Mouse (Mus musculus) spleen, adult 2 months (tissue): ENCODE results near the gene Pkdcc.

Experiments used
- CTCF ChIP-seq: fragments of 200-500 bp; IDR thresholded peaks from 2 replicates; pipeline ENCODE4 v1.5.1; 2011; ENCODE audit warnings: mild to moderate bottlenecking, inconsistent platforms; ENCODE audit not compliant: insufficient read depth, insufficient read length, insufficient replicate concordance; ENCODE audit errors: extremely low read depth
- POLR2A ChIP-seq: fragments of 200-500 bp; IDR thresholded peaks from 2 replicates; pipeline ENCODE4 v1.6.1; 2011; ENCODE audit warnings: low read depth, low read length, inconsistent platforms

- TF ChIP-seq CTCF (no peak), POLR2A (no peak)
Observed at GRCm38 (mm10) chr17:83215529-83216244, 595 bp downstream of the Pkdcc start.
